Mouse (Mus musculus) forebrain, embryonic 13.5 days (tissue): ENCODE results near the gene Tac2. TPM values are rescaled to one million over a fixed set of nuclear protein-coding genes. Genes with fewer than 3 reads are reported as not detected.

ENCODE experiments used
- ATAC-seq: fragments of 200-750 bp; cut with Nextera tagmentation; 2 replicates; pipeline ENCODE4 v1.8.0; 2017
- H3K27ac ChIP-seq: fragments of 300-500 bp; sonication (generic); 2 replicates; pipeline ENCODE4 v1.5.1; 2015; ENCODE audit warnings: inconsistent platforms, mild to moderate bottlenecking, moderate library complexity
- H3K27me3 ChIP-seq: fragments of 300-500 bp; sonication (generic); 2 replicates; pipeline ENCODE4 v1.6.1; 2015; ENCODE audit warnings: mild to moderate bottlenecking, inconsistent platforms
- H3K36me3 ChIP-seq: fragments of 300-500 bp; sonication (generic); 2 replicates; pipeline ENCODE4 v1.6.1; 2015; ENCODE audit warnings: mild to moderate bottlenecking, inconsistent platforms; ENCODE audit not compliant: poor library complexity, severe bottlenecking
- H3K4me1 ChIP-seq: fragments of 300-500 bp; sonication (generic); 2 replicates; pipeline ENCODE4 v1.6.1; 2015; ENCODE audit warnings: inconsistent platforms
- H3K4me2 ChIP-seq: fragments of 300-500 bp; sonication (generic); 2 replicates; pipeline ENCODE4 v1.6.1; 2015; ENCODE audit warnings: inconsistent platforms, mild to moderate bottlenecking, moderate library complexity
- H3K4me3 ChIP-seq: fragments of 300-500 bp; sonication (generic); 2 replicates; pipeline ENCODE4 v1.5.1; 2015; ENCODE audit warnings: mild to moderate bottlenecking, inconsistent platforms
- H3K9ac ChIP-seq: fragments of 300-500 bp; sonication (generic); 2 replicates; pipeline ENCODE4 v1.6.1; 2015; ENCODE audit warnings: mild to moderate bottlenecking, inconsistent platforms
- H3K9me3 ChIP-seq: fragments of 300-500 bp; sonication (generic); replicated peaks from 2 replicates; pipeline ENCODE4 v1.6.1; 2016; ENCODE audit warnings: inconsistent platforms
- WGBS: fragments of 180-500 bp; shearing (Covaris S2); methylation state at CpG from one replicate; pipeline ENCODE4 v1.1.7; 2015; 5-methylcytosine and 5-hydroxymethylcytosine counted together
- polyA plus RNA-seq: library from polyadenylated mRNA; unstranded; fragments of >200 nt; fragmentation: Nextera tagmentation; extraction: Ambion mirVana; gene quantifications from 2 replicates; pipeline ENCODE4 v1.2.1, GENCODE M21; 2015

The Tac2 gene
- polyA plus RNA-seq, 1 experiment from 2014 or later = 0.35 TPM

DNA sequence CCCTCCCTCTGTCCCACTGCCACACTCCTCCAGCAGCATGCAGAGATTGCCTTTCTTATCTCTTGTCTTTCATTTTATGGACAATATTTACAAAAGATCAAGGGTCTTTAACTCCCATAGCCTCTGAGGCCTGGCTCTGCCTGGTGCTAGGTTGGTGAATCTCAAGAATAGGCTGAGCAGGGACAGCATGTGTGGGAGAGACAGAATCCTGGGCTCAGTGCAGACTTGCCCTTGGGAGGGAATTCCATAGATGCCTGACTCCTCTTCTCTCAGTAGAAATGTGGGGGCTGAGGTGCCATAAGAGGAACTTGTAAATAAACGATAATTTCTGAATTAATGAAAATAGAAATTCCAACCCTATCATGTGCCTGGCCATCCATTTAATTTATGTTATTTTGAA lies 42.3 kb downstream of the Tac2 start:
- Histone ChIP-seq H3K27me3 (no peaks in the 10 kb centered on the region), H3K9ac (no peak overlapping the region), H3K36me3 (no peaks in the 10 kb centered on the region), H3K27ac (no peak overlapping the region), H3K4me2 (no peak overlapping the region), H3K4me1 (no peaks in the 10 kb centered on the region), H3K4me3 (no peak overlapping the region), H3K9me3 (no peaks in the 10 kb centered on the region)
- WGBS = 92% methylated on average over 1 of the region's 1 CpGs
- no peak for ATAC-seq

- H3K9me3 ChIP-seq = no peaks in the 10 kb centered on the region
- no peak within 1 kb of the TSS for H3K4me2 ChIP-seq
- H3K4me1 ChIP-seq = no peaks in the 10 kb centered on the region
- no peak for ATAC-seq
- H3K36me3 ChIP-seq = no peaks in the 10 kb centered on the region
- H3K27ac ChIP-seq = no peak within 1 kb of the TSS
- H3K9ac ChIP-seq = no peak within 1 kb of the TSS
- no peak within 1 kb of the TSS for H3K4me3 ChIP-seq
- H3K27me3 ChIP-seq = no peaks in the 10 kb centered on the region
- 87% methylated on average over 2 of the region's 2 CpGs for WGBS
Measured at GRCm38 (mm10) chr10:127776011-127776410, 51.7 kb downstream of the Tac2 start, which contains the start of gene Rdh9. Gene Rdh9, plus strand, starts transcription at chr10:127776386.

Other genes with a start within 250 kb of the Tac2 start
- gene Stac3, start 222.8 kb upstream of the Tac2 start, polyA plus RNA-seq = 1.0 and 1.1 TPM in 2 replicates
- 11.9 and 12.8 TPM in 2 replicates for gene Ndufa4l2, start 209.5 kb upstream of the Tac2 start, polyA plus RNA-seq
- 89.6 and 91.5 TPM in 2 replicates for gene Shmt2, start 202.0 kb upstream of the Tac2 start, polyA plus RNA-seq
- gene Nxph4, start 189.9 kb upstream of the Tac2 start, polyA plus RNA-seq = 36.8 and 50.7 TPM in 2 replicates
- gene Lrp1, start 103.3 kb upstream of the Tac2 start, polyA plus RNA-seq = 65.1 and 74.7 TPM in 2 replicates
- gene Stat6, start 81.5 kb upstream of the Tac2 start, polyA plus RNA-seq = 2.6 and 2.7 TPM in 2 replicates
- gene Nemp1, start 57.6 kb upstream of the Tac2 start, polyA plus RNA-seq = 6.7 and 7.0 TPM in 2 replicates
- 1.6 and 2.0 TPM in 2 replicates for gene Nab2, start 55.9 kb upstream of the Tac2 start, polyA plus RNA-seq
- gene Myo1a, start 19.3 kb upstream of the Tac2 start, polyA plus RNA-seq = 0.60 and 0.83 TPM in 2 replicates
- 4.3 TPM in 2 replicates for gene Zbtb39, start 15.1 kb downstream of the Tac2 start, polyA plus RNA-seq
- 0.39 and 0.48 TPM in 2 replicates for gene Gpr182, start 27.3 kb downstream of the Tac2 start, polyA plus RNA-seq
- gene Rdh1, start 35.2 kb downstream of the Tac2 start, polyA plus RNA-seq = not detected in 2 replicates
- gene Rdh16f1, start 35.3 kb downstream of the Tac2 start, polyA plus RNA-seq = not detected in 2 replicates
- 0.13 and 0.17 TPM in 2 replicates for gene Rdh9, start 51.9 kb downstream of the Tac2 start, polyA plus RNA-seq
- 0.05 TPM in 1 of 2 replicates, not detected in the other for gene Rdh16, start 76.7 kb downstream of the Tac2 start, polyA plus RNA-seq
- gene Rdh19, start 125.5 kb downstream of the Tac2 start, polyA plus RNA-seq = not detected in 2 replicates
- gene Rdh16f2, start 142.0 kb downstream of the Tac2 start, polyA plus RNA-seq = not detected in 2 replicates
- not detected in 2 replicates for gene Rdh7, start 164.3 kb downstream of the Tac2 start, polyA plus RNA-seq
- not detected in 2 replicates for gene Sdr9c7, start 174.0 kb downstream of the Tac2 start, polyA plus RNA-seq